Mouse (Mus musculus): ENCODE data around the gene Tmprss11e.

GRCm38 (mm10) chr5:86725021-86725420 is 20.6 kb downstream of the Tmprss11e start:
- TF ChIP-seq GATA1 (IDR thresholded peaks at IDR 0.05; ENCODE audit: low read length) (no peak), TAL1 (IDR thresholded peaks at IDR 0.05; ENCODE audit: low read length) (no peak)

Measured in erythroblast, embryonic 14.5 days (primary cell).